ENCODE assay signal across 8 mouse cellular contexts in genomic region chr11:78792465-78792864, GRCm38 (mm10). TPM values are rescaled to one million over a fixed set of nuclear protein-coding genes. Genes with fewer than 3 reads are reported as not detected.
DNase-seq lines count a peak whose midpoint lies in the region; ATAC-seq and TF ChIP-seq lines count a peak whose summit lies in the region.

No protein-coding gene starts in this region.

- H3K4me2 ChIP-seq in heart, embryonic 11.5 days = peak overlapping the region; percentile 39
- H3K4me2 ChIP-seq in hindbrain, embryonic 12.5 days (replicated peaks) = peak overlapping the region; percentile 23

- H3K27ac ChIP-seq in heart, embryonic 11.5 days (ENCODE audit: low read depth, low read length) = no peak overlapping the region
- no peak overlapping the region for H3K27ac ChIP-seq in hindbrain, embryonic 12.5 days
- H3K27ac ChIP-seq in thymus, adult 2 months (ENCODE audit: control insufficient read depth, insufficient read depth, low read length) = peak overlapping the region; percentile 62

- no peak overlapping the region for H3K9ac ChIP-seq in heart, embryonic 11.5 days (ENCODE audit: low read depth, low read length)
- no peak overlapping the region for H3K9ac ChIP-seq in hindbrain, embryonic 12.5 days

- no peak for TF ChIP-seq CTCF in thymus, adult 2 months (IDR thresholded peaks at IDR 0.05; ENCODE audit: borderline replicate concordance, control insufficient read depth, extremely low read depth, insufficient read depth, low read length, poor library complexity)

- H3K27me3 ChIP-seq in heart, embryonic 11.5 days (ENCODE audit: control insufficient read depth, insufficient read depth, low read length) = no peaks in the 10 kb centered on the region
- peaks cover 10% of the 10 kb centered on the region; the same call in 1 of the 2 replicates for H3K27me3 ChIP-seq in hindbrain, embryonic 12.5 days
- no peaks in the 10 kb centered on the region for H3K27me3 ChIP-seq in thymus, adult 2 months (ENCODE audit: control insufficient read depth, insufficient read depth, low read length)

- H3K4me3 ChIP-seq in heart, embryonic 11.5 days (ENCODE audit: low read depth, low read length) = no peak overlapping the region
- H3K4me3 ChIP-seq in hindbrain, embryonic 12.5 days = no peak overlapping the region
- peak overlapping the region; percentile 54 for H3K4me3 ChIP-seq in thymus, adult 2 months (ENCODE audit: control insufficient read depth, insufficient read depth, low read length)

- ATAC-seq in heart, embryonic 11.5 days (replicated peaks; ENCODE audit: insufficient number of reproducible peaks, low FRiP score, low TSS enrichment) = no peak
- no peak for ATAC-seq in hindbrain, embryonic 12.5 days (ENCODE audit: low FRiP score)
- 0 out of 2 replicates have a peak, but pooled peaks have one; percentile 24 for ATAC-seq in megakaryocyte-erythroid progenitor cell, adult 5-6 weeks (replicated peaks; ENCODE audit: low FRiP score, low TSS enrichment, poor library complexity, severe bottlenecking)

- no peak for DNase-seq in heart, postnatal 25 days (ENCODE audit: low spot score)
- DNase-seq in A20 (ENCODE audit: low read depth, low spot score) = peak; percentile 61
- DNase-seq in thymus, adult 2 months = peak; percentile 25
- no peak for DNase-seq in cerebellum, postnatal 36 days
- DNase-seq in lung, postnatal 4 days = no peak

- H3K36me3 ChIP-seq in heart, embryonic 11.5 days (ENCODE audit: control insufficient read depth, insufficient read depth, low read length) = no peaks in the 10 kb centered on the region
- H3K36me3 ChIP-seq in hindbrain, embryonic 12.5 days = no peaks in the 10 kb centered on the region
- H3K36me3 ChIP-seq in thymus, adult 2 months (ENCODE audit: control insufficient read depth, insufficient read depth, low read length) = no peaks in the 10 kb centered on the region

- 53% methylated on average over 11 of the region's 11 CpGs for WGBS in heart, embryonic 11.5 days (ENCODE audit: insufficient replicate concordance)
- 24% methylated on average over 11 of the region's 11 CpGs for WGBS in hindbrain, embryonic 12.5 days
- 5% methylated on average over 11 of the region's 11 CpGs for WGBS in thymus, adult 2 months

- H3K4me1 ChIP-seq in heart, embryonic 11.5 days (ENCODE audit: control insufficient read depth, insufficient read depth, low read length) = peaks cover 2% of the 10 kb centered on the region; the same call in 1 of the 2 replicates
- peaks cover 16% of the 10 kb centered on the region for H3K4me1 ChIP-seq in hindbrain, embryonic 12.5 days
- peaks cover 31% of the 10 kb centered on the region for H3K4me1 ChIP-seq in thymus, adult 2 months (replicated peaks; ENCODE audit: control insufficient read depth, insufficient read depth, low read length)

- no peak for TF ChIP-seq POLR2A in thymus, adult 2 months (IDR thresholded peaks at IDR 0.05; ENCODE audit: control insufficient read depth, extremely low read depth, insufficient read depth, low read length, poor library complexity)

- H3K9me3 ChIP-seq in heart, embryonic 11.5 days (replicated peaks; ENCODE audit: control insufficient read depth, low read length) = no peaks in the 10 kb centered on the region
- H3K9me3 ChIP-seq in hindbrain, embryonic 12.5 days (replicated peaks) = no peaks in the 10 kb centered on the region

- intact Hi-C loops in heart, postnatal 25 days (cut with DNase I) = no loop called here

RNA-seq across cellular contexts. Expression of gene Lyrm9, which starts 33.9 kb away (rescaled TPM):
- polyA plus RNA-seq in heart, embryonic 11.5 days (2014; fragmentation: Nextera tagmentation; extraction: Ambion mirVana) = 27.4 and 28.3 TPM in 2 replicates
- 10 to 100 TPM; 32.5 to 39.6 TPM for total RNA-seq in heart, postnatal 25 days (2021)
- polyA plus RNA-seq in hindbrain, embryonic 12.5 days (2016; fragmentation: Nextera tagmentation; extraction: Ambion mirVana) = 16.0 and 18.1 TPM in 2 replicates
- total RNA-seq in megakaryocyte-erythroid progenitor cell, adult 5-6 weeks (2014; fragmentation: Nextera tagmentation) = 13.9 and 15.4 TPM in 2 replicates
- 38.5 and 91.6 TPM in 2 replicates for total RNA-seq in megakaryocyte-erythroid progenitor cell, adult 5-6 weeks (2017)
- polyA plus RNA-seq in thymus, adult 2 months (2012; rRNA removed) = 20.7 and 28.1 TPM in 2 replicates

RNA-seq across cellular contexts. Expression of gene Ccnq, which starts 40.9 kb away (rescaled TPM):
- polyA plus RNA-seq in heart, embryonic 11.5 days (2014; fragmentation: Nextera tagmentation; extraction: Ambion mirVana) = 31.0 and 34.0 TPM in 2 replicates
- 10 to 100 TPM; 12.7 to 16.7 TPM for total RNA-seq in heart, postnatal 25 days (2021)
- 29.2 and 31.3 TPM in 2 replicates for polyA plus RNA-seq in hindbrain, embryonic 12.5 days (2016; fragmentation: Nextera tagmentation; extraction: Ambion mirVana)
- total RNA-seq in megakaryocyte-erythroid progenitor cell, adult 5-6 weeks (2014; fragmentation: Nextera tagmentation) = 27.0 and 42.5 TPM in 2 replicates
- total RNA-seq in megakaryocyte-erythroid progenitor cell, adult 5-6 weeks (2017) = 30.9 and 32.6 TPM in 2 replicates
- 75.6 and 78.7 TPM in 2 replicates for polyA plus RNA-seq in thymus, adult 2 months (2012; rRNA removed)

Comparison
In these comparisons a context has a peak if more than half of its experiments do, and no peak if none do; other contexts are left out.
1. DNase-seq: peak in A20 (single experiment) and thymus, adult 2 months (single experiment); none in heart, postnatal 25 days (single experiment), cerebellum, postnatal 36 days (0 of 2) and lung, postnatal 4 days (0 of 2).